Mouse (Mus musculus) megakaryocyte, embryonic 14.5 days (primary cell): ENCODE measurements around the gene Lmna. TPM values are rescaled to one million over a fixed set of nuclear protein-coding genes. Genes with fewer than 3 reads are reported as not detected.

ENCODE experiments used
- H3K27me3 ChIP-seq: replicated peaks from 2 replicates; pipeline ENCODE3; 2012; ENCODE audit warnings: inconsistent platforms
- H3K36me3 ChIP-seq: replicated peaks from 2 replicates; pipeline ENCODE3; 2012; ENCODE audit warnings: low read length, inconsistent platforms, mixed read lengths
- H3K4me1 ChIP-seq: 2 replicates; pipeline ENCODE4 v1.6.1; 2012; ENCODE audit warnings: inconsistent platforms
- H3K4me3 ChIP-seq: replicated peaks from 2 replicates; pipeline ENCODE3; 2012; ENCODE audit warnings: moderate library complexity, mild to moderate bottlenecking, inconsistent platforms
- H3K9me3 ChIP-seq: 2 replicates; pipeline ENCODE4 v1.6.1; 2012; ENCODE audit warnings: inconsistent platforms
- FLI1 ChIP-seq: IDR thresholded peaks from 2 replicates; pipeline ENCODE4 v1.6.1; 2012; ENCODE audit warnings: low read length, inconsistent platforms, mixed read lengths
- GATA1 ChIP-seq: IDR thresholded peaks from 3 replicates; pipeline ENCODE4 v1.6.1; 2012; ENCODE audit warnings: mixed read lengths, low read length, inconsistent platforms, borderline replicate concordance
- polyA plus RNA-seq: library from polyadenylated mRNA; stranded (reverse); fragments of >175 nt; gene quantifications from 2 replicates; pipeline ENCODE4 v1.2.3, GENCODE M21; 2012; ENCODE audit warnings: low replicate concordance; ENCODE audit not compliant: insufficient read depth

Gene Lmna
- polyA plus RNA-seq, 1 experiment = 607 TPM

GRCm38 (mm10) chr3:88512141-88512895 lies 2.6 kb upstream of the Lmna start:
- Histone ChIP-seq H3K27me3 (peaks cover 23% of the 10 kb centered on the region), H3K4me1 (peaks cover 97% of the 10 kb centered on the region), H3K4me3 (peak overlapping the region; percentile 81), H3K36me3 (peaks cover 5% of the 10 kb centered on the region), H3K9me3 (no peaks in the 10 kb centered on the region)
- TF ChIP-seq GATA1 = no peak
- TF ChIP-seq FLI1 = no peak

GRCm38 (mm10) chr3:88511559-88511958 lies 1.8 kb upstream of the Lmna start:
- TF ChIP-seq GATA1 = no peak
- H3K4me3 ChIP-seq = peak overlapping the region; percentile 67
- H3K9me3 ChIP-seq = no peaks in the 10 kb centered on the region
- peaks cover 17% of the 10 kb centered on the region for H3K27me3 ChIP-seq
- peaks cover 98% of the 10 kb centered on the region for H3K4me1 ChIP-seq
- peaks cover 7% of the 10 kb centered on the region for H3K36me3 ChIP-seq

- Histone ChIP-seq H3K9me3 (no peaks in the 10 kb centered on the region), H3K36me3 (peaks cover 12% of the 10 kb centered on the region), H3K4me1 (peaks cover 98% of the 10 kb centered on the region), H3K4me3 (peak overlapping the region; percentile 93), H3K27me3 (peaks cover 10% of the 10 kb centered on the region)
- TF ChIP-seq GATA1 (no peak), FLI1 (no peak)
Observed at GRCm38 (mm10) chr3:88510421-88511289, 899 bp upstream of the Lmna start.

- no peak for TF ChIP-seq FLI1
- no peak for TF ChIP-seq GATA1
- H3K4me3 ChIP-seq = peak overlapping the region; percentile 93
- H3K4me1 ChIP-seq = peaks cover 98% of the 10 kb centered on the region
- H3K9me3 ChIP-seq = no peaks in the 10 kb centered on the region
- peaks cover 3% of the 10 kb centered on the region for H3K27me3 ChIP-seq
- H3K36me3 ChIP-seq = peaks cover 12% of the 10 kb centered on the region
Observed at GRCm38 (mm10) chr3:88509250-88509649, 506 bp downstream of the Lmna start.

- Histone ChIP-seq H3K9me3 (no peaks in the 10 kb centered on the region), H3K4me1 (peaks cover 91% of the 10 kb centered on the region), H3K36me3 (peaks cover 26% of the 10 kb centered on the region), H3K27me3 (no peaks in the 10 kb centered on the region), H3K4me3 (no peak overlapping the region)
- TF ChIP-seq GATA1 = no peak
Observed at GRCm38 (mm10) chr3:88505765-88506164, 4.0 kb downstream of the Lmna start.

- TF ChIP-seq FLI1 (no peak), GATA1 (no peak)
- H3K4me1 ChIP-seq = peaks cover 91% of the 10 kb centered on the region
- no peaks in the 10 kb centered on the region for H3K27me3 ChIP-seq
- peak overlapping the region; percentile 59 for H3K4me3 ChIP-seq
- H3K9me3 ChIP-seq = no peaks in the 10 kb centered on the region
- peaks cover 31% of the 10 kb centered on the region for H3K36me3 ChIP-seq
Observed at GRCm38 (mm10) chr3:88505081-88505480, 4.7 kb downstream of the Lmna start.

- Histone ChIP-seq H3K9me3 (no peaks in the 10 kb centered on the region), H3K27me3 (no peaks in the 10 kb centered on the region), H3K36me3 (peaks cover 41% of the 10 kb centered on the region), H3K4me1 (peaks cover 93% of the 10 kb centered on the region), H3K4me3 (peak overlapping the region; percentile 99)
- no peak for TF ChIP-seq GATA1
- no peak for TF ChIP-seq FLI1
Observed at GRCm38 (mm10) chr3:88503881-88504746, 5.6 kb downstream of the Lmna start.

GRCm38 (mm10) chr3:88503505-88503863 lies 6.3 kb downstream of the Lmna start:
- Histone ChIP-seq H3K9me3 (no peaks in the 10 kb centered on the region), H3K27me3 (no peaks in the 10 kb centered on the region), H3K36me3 (peaks cover 47% of the 10 kb centered on the region), H3K4me3 (peak overlapping the region; percentile 99), H3K4me1 (peaks cover 93% of the 10 kb centered on the region)
- TF ChIP-seq FLI1 = no peak
- no peak for TF ChIP-seq GATA1

GRCm38 (mm10) chr3:88502641-88503504 lies 6.9 kb downstream of the Lmna start:
- Histone ChIP-seq H3K27me3 (no peaks in the 10 kb centered on the region), H3K4me3 (peak overlapping the region; percentile 99), H3K36me3 (peaks cover 48% of the 10 kb centered on the region), H3K4me1 (peaks cover 93% of the 10 kb centered on the region), H3K9me3 (no peaks in the 10 kb centered on the region)
- TF ChIP-seq FLI1 (no peak), GATA1 (no peak)
